Mouse (Mus musculus) heart, postnatal 14 days (tissue): Measurements from ENCODE around the gene Plxna1. TPM values are rescaled to one million over a fixed set of nuclear protein-coding genes. Genes with fewer than 3 reads are reported as not detected.
A peak's percentile ranks its signal among the peaks of the same experiment; 100 is the strongest.

ENCODE experiments used
- DNase-seq, 2 experiments: peaks; one replicate each; pipeline ENCODE4 v3.0.0; 2021 to 2022
- intact Hi-C: fragments of 180-260 bp; cut with DNase I; formaldehyde crosslinking; loops from one replicate; pipeline ENCODE4 v1.15.1; 2025
- total RNA-seq, 2 experiments: library from RNA; stranded (reverse); gene quantifications; 2 replicates each; pipeline ENCODE4 v1.2.3; 2021

Gene Plxna1
- total RNA-seq, 2 experiments from 2014 or later = 26.2 to 32.6 TPM

- no peak for DNase-seq
- intact Hi-C loops = loop anchor here (2.0 to 10.0 kb wide), 2 partner anchors 214 to 296 kb away; no protein-coding TSS in a partner anchor
Observed at GRCm38 (mm10) chr6:89338733-89339132, 23.7 kb downstream of the Plxna1 start.

GRCm38 (mm10) chr6:89337574-89337973 lies 24.8 kb downstream of the Plxna1 start:
- intact Hi-C loops = loop anchor here (10.0 kb wide), 1 partner anchor 297 kb away; no protein-coding TSS in a partner anchor
- DNase-seq = peak; percentile 27 to 42

- intact Hi-C loops = loop anchor here (10.0 kb wide), 1 partner anchor 301 kb away; no protein-coding TSS in a partner anchor
- no peak for DNase-seq
Observed at GRCm38 (mm10) chr6:89333964-89334702, 28.3 kb downstream of the Plxna1 start.

- no peak for DNase-seq
- intact Hi-C loops = loop anchor here (10.0 kb wide), 1 partner anchor 304 kb away; no protein-coding TSS in a partner anchor
Observed at GRCm38 (mm10) chr6:89330957-89331356, 31.5 kb downstream of the Plxna1 start.

GRCm38 (mm10) chr6:89328634-89329033 lies 33.8 kb downstream of the Plxna1 start:
- DNase-seq = no peak
- intact Hi-C loops = no loop called here

- intact Hi-C loops = no loop called here
- no peak for DNase-seq
Observed at GRCm38 (mm10) chr6:89327746-89328491, 34.5 kb downstream of the Plxna1 start.

GRCm38 (mm10) chr6:89324842-89325241 lies 37.6 kb downstream of the Plxna1 start:
- intact Hi-C loops = no loop called here
- no peak for DNase-seq

GRCm38 (mm10) chr6:89315263-89315662 lies 47.2 kb downstream of the Plxna1 start:
- no peak for DNase-seq
- intact Hi-C loops = no loop called here

- no peak for DNase-seq
- intact Hi-C loops = no loop called here
Observed at GRCm38 (mm10) chr6:89311518-89311917, 50.9 kb downstream of the Plxna1 start.

- intact Hi-C loops = no loop called here
- DNase-seq = no peak
Observed at GRCm38 (mm10) chr6:89310236-89310635, 52.2 kb downstream of the Plxna1 start.

GRCm38 (mm10) chr6:89308213-89308973 lies 54.0 kb downstream of the Plxna1 start:
- intact Hi-C loops = no loop called here
- DNase-seq = no peak

- DNase-seq = no peak
- intact Hi-C loops = no loop called here
Observed at GRCm38 (mm10) chr6:89304375-89305058, 57.9 kb downstream of the Plxna1 start.

GRCm38 (mm10) chr6:89299818-89300217 lies 62.6 kb downstream of the Plxna1 start:
- no peak for DNase-seq
- intact Hi-C loops = no loop called here

- intact Hi-C loops = no loop called here
- DNase-seq = no peak
Observed at GRCm38 (mm10) chr6:89296909-89297695, 65.3 kb downstream of the Plxna1 start.

GRCm38 (mm10) chr6:89296001-89296709 lies 66.3 kb downstream of the Plxna1 start:
- intact Hi-C loops = no loop called here

GRCm38 (mm10) chr6:89294621-89295020 lies 67.8 kb downstream of the Plxna1 start:
- no peak for DNase-seq
- intact Hi-C loops = no loop called here

More at GRCm38 (mm10) chr6:89296001-89296709, 66.3 kb downstream of the Plxna1 start:
- no peak for DNase-seq

- no peak for DNase-seq
- intact Hi-C loops = no loop called here
Observed at GRCm38 (mm10) chr6:89291494-89291893, 70.9 kb downstream of the Plxna1 start.

GRCm38 (mm10) chr6:89288156-89288555 lies 74.3 kb downstream of the Plxna1 start:
- no peak for DNase-seq
- intact Hi-C loops = no loop called here
